Mouse (Mus musculus): ENCODE results near the gene Cdh4.

- no peak for TF ChIP-seq CTCF (IDR thresholded peaks at IDR 0.05; ENCODE audit: borderline replicate concordance, insufficient read depth, low read depth, low read length)
- TF ChIP-seq POLR2A (IDR thresholded peaks at IDR 0.05; ENCODE audit: borderline replicate concordance, insufficient read depth, low read length) = no peak
These were observed 477.8 kb downstream of the Cdh4 start for GRCm38 (mm10) chr2:179920042-179920441.

Measured in cerebellum, adult 2 months (tissue).